Mouse (Mus musculus): ENCODE results near the gene Opn1sw.

DNA sequence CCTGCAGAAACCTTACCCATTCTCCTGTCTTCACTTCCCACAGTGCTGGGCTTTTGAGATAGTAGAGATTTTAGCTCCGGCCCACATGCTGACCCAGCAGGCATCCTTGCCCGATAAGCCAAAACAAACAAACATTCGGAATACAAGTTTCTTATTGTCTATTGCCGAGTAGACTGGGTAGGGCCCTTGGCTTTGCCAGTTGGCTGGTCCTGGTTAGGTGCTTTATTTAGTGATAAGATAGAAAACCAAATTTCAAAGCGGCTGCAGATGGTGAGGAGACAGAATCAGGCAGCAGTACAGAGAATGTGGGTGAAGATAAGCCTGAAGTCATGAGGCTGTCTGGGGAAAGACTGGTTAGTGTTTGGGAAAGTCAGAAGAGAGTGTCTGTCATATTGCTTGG, 35.5 kb downstream of the Opn1sw start:
- no peak for TF ChIP-seq CTCF (IDR thresholded peaks at IDR 0.05; ENCODE audit: low read depth, low read length)
- TF ChIP-seq POLR2A (IDR thresholded peaks at IDR 0.05; ENCODE audit: borderline replicate concordance, low read depth, low read length): no peak

Measured in bone marrow macrophage, adult 2 months (primary cell).